Mouse (Mus musculus) limb, embryonic 11.5 days (tissue): Measurements from ENCODE around the gene Slc7a14. TPM values are rescaled to one million over a fixed set of nuclear protein-coding genes. Genes with fewer than 3 reads are reported as not detected.
A peak's percentile ranks its signal among the peaks of the same experiment; 100 is the strongest.

Experiments used
- ATAC-seq: fragments of 200-750 bp; cut with Nextera tagmentation; 2 replicates; pipeline ENCODE4 v1.8.0; 2017; ENCODE audit warnings: low read depth; ENCODE audit not compliant: insufficient number of reproducible peaks, low FRiP score, low TSS enrichment
- DNase-seq: peaks from one replicate; pipeline ENCODE4 v3.0.0-alpha.2; 2015; ENCODE audit warnings: low spot score
- H3K27ac ChIP-seq: fragments of 300-500 bp; sonication (generic); replicated peaks from 2 replicates; pipeline ENCODE4 v1.5.1; 2014; ENCODE audit warnings: low read depth, mild to moderate bottlenecking, low read length
- H3K27me3 ChIP-seq: fragments of 300-500 bp; sonication (generic); 2 replicates; pipeline ENCODE4 v1.6.1; 2014; ENCODE audit warnings: mild to moderate bottlenecking, low read length, mixed read lengths; ENCODE audit not compliant: control insufficient read depth, insufficient read depth
- H3K36me3 ChIP-seq: fragments of 300-500 bp; sonication (generic); 2 replicates; pipeline ENCODE4 v1.6.1; 2014; ENCODE audit warnings: mild to moderate bottlenecking, low read length, moderate library complexity, mixed read lengths; ENCODE audit not compliant: control insufficient read depth, insufficient read depth
- H3K4me1 ChIP-seq: fragments of 300-500 bp; sonication (generic); 2 replicates; pipeline ENCODE4 v1.6.1; 2014; ENCODE audit warnings: low read length, mixed read lengths; ENCODE audit not compliant: control insufficient read depth, insufficient read depth
- H3K4me2 ChIP-seq: fragments of 300-500 bp; sonication (generic); 2 replicates; pipeline ENCODE4 v1.6.1; 2014; ENCODE audit warnings: low read depth, mild to moderate bottlenecking, moderate library complexity; ENCODE audit not compliant: severe bottlenecking
- H3K4me3 ChIP-seq: fragments of 300-500 bp; sonication (generic); 2 replicates; pipeline ENCODE4 v1.5.1; 2014; ENCODE audit warnings: low read depth, low read length
- H3K9ac ChIP-seq: fragments of 300-500 bp; sonication (generic); 2 replicates; pipeline ENCODE4 v1.6.1; 2014; ENCODE audit warnings: mild to moderate bottlenecking, low read length
- H3K9me3 ChIP-seq: fragments of 300-500 bp; sonication (generic); 2 replicates; pipeline ENCODE4 v1.6.1; 2016; ENCODE audit warnings: low read length; ENCODE audit not compliant: control insufficient read depth
- WGBS: fragments of 180-500 bp; shearing (Covaris S2); extraction: QIAGEN DNeasy Blood & Tissue Kit; methylation state at CpG from one replicate; pipeline ENCODE4 v1.1.7; 2014; 5-methylcytosine and 5-hydroxymethylcytosine counted together
- polyA plus RNA-seq: library from polyadenylated mRNA; unstranded; fragments of >200 nt; fragmentation: Nextera tagmentation; extraction: Ambion mirVana; gene quantifications from 2 replicates; pipeline ENCODE4 v1.2.1, GENCODE M21; 2014

Gene Slc7a14
- polyA plus RNA-seq, 1 experiment from 2014 or later = 0.07 TPM

GRCm38 (mm10) chr3:31254427-31254826, 55.8 kb downstream of the Slc7a14 start:
- Histone ChIP-seq H3K27ac (no peak overlapping the region), H3K9me3 (no peaks in the 10 kb centered on the region), H3K4me2 (no peak overlapping the region), H3K9ac (no peak overlapping the region), H3K36me3 (no peaks in the 10 kb centered on the region), H3K4me1 (no peaks in the 10 kb centered on the region), H3K4me3 (no peak overlapping the region), H3K27me3 (no peaks in the 10 kb centered on the region)
- WGBS = 69% methylated on average over 7 of the region's 7 CpGs
- no peak for DNase-seq
- no peak for ATAC-seq

- H3K27ac ChIP-seq = no peak overlapping the region
- ATAC-seq = no peak
- H3K9ac ChIP-seq = no peak overlapping the region
- no peak overlapping the region for H3K4me2 ChIP-seq
- no peaks in the 10 kb centered on the region for H3K27me3 ChIP-seq
- 90% methylated on average over 9 of the region's 9 CpGs for WGBS
- no peaks in the 10 kb centered on the region for H3K4me1 ChIP-seq
- H3K9me3 ChIP-seq = no peaks in the 10 kb centered on the region
- no peaks in the 10 kb centered on the region for H3K36me3 ChIP-seq
- no peak overlapping the region for H3K4me3 ChIP-seq
- DNase-seq = no peak
Observed at GRCm38 (mm10) chr3:31253862-31254261, 56.3 kb downstream of the Slc7a14 start.

- H3K4me1 ChIP-seq = no peaks in the 10 kb centered on the region
- H3K27me3 ChIP-seq = no peaks in the 10 kb centered on the region
- no peak for DNase-seq
- no peak overlapping the region for H3K4me2 ChIP-seq
- no peaks in the 10 kb centered on the region for H3K9me3 ChIP-seq
- H3K36me3 ChIP-seq = no peaks in the 10 kb centered on the region
- H3K27ac ChIP-seq = no peak overlapping the region
- H3K9ac ChIP-seq = no peak overlapping the region
- no peak for ATAC-seq
- H3K4me3 ChIP-seq = no peak overlapping the region
- 74% methylated on average over 3 of the region's 3 CpGs for WGBS
Observed at GRCm38 (mm10) chr3:31252566-31252965, 57.6 kb downstream of the Slc7a14 start.

- Histone ChIP-seq H3K4me3 (no peak overlapping the region), H3K27ac (no peak overlapping the region), H3K9ac (no peak overlapping the region), H3K4me1 (no peaks in the 10 kb centered on the region), H3K9me3 (0 out of 2 replicates have a peak, but pooled peaks cover 3% of the 10 kb centered on the region), H3K4me2 (no peak overlapping the region), H3K27me3 (no peaks in the 10 kb centered on the region), H3K36me3 (no peaks in the 10 kb centered on the region)
- no peak for DNase-seq
- no peak for ATAC-seq
- WGBS = 62% methylated on average over 1 of the region's 1 CpGs
Observed at GRCm38 (mm10) chr3:31243478-31243877, 66.7 kb downstream of the Slc7a14 start.

GRCm38 (mm10) chr3:31240840-31241239, 69.3 kb downstream of the Slc7a14 start:
- H3K4me3 ChIP-seq = no peak overlapping the region
- H3K9me3 ChIP-seq = 0 out of 2 replicates have a peak, but pooled peaks cover 3% of the 10 kb centered on the region
- WGBS = 78% methylated on average over 8 of the region's 8 CpGs
- DNase-seq (no peak), ATAC-seq (no peak)
- no peak overlapping the region for H3K4me2 ChIP-seq
- no peaks in the 10 kb centered on the region for H3K4me1 ChIP-seq
- no peaks in the 10 kb centered on the region for H3K36me3 ChIP-seq
- no peak overlapping the region for H3K9ac ChIP-seq
- H3K27ac ChIP-seq = no peak overlapping the region
- H3K27me3 ChIP-seq = no peaks in the 10 kb centered on the region

GRCm38 (mm10) chr3:31239645-31240044, 70.5 kb downstream of the Slc7a14 start:
- H3K4me1 ChIP-seq = no peaks in the 10 kb centered on the region
- H3K9ac ChIP-seq = no peak overlapping the region
- WGBS = 92% methylated on average over 3 of the region's 3 CpGs
- no peaks in the 10 kb centered on the region for H3K36me3 ChIP-seq
- DNase-seq = no peak
- no peak overlapping the region for H3K27ac ChIP-seq
- H3K4me3 ChIP-seq = no peak overlapping the region
- ATAC-seq = no peak
- no peak overlapping the region for H3K4me2 ChIP-seq
- H3K9me3 ChIP-seq = 0 out of 2 replicates have a peak, but pooled peaks cover 3% of the 10 kb centered on the region
- H3K27me3 ChIP-seq = no peaks in the 10 kb centered on the region

- 32% methylated on average over 3 of the region's 3 CpGs for WGBS
Observed at GRCm38 (mm10) chr3:31237936-31238335, 72.2 kb downstream of the Slc7a14 start.

GRCm38 (mm10) chr3:31236146-31236545, 74.0 kb downstream of the Slc7a14 start:
- H3K9me3 ChIP-seq = no peaks in the 10 kb centered on the region
- H3K9ac ChIP-seq = no peak overlapping the region
- H3K4me2 ChIP-seq = no peak overlapping the region
- whole genome bisulfite sequencing = 91% methylated on average over 3 of the region's 3 CpGs
- no peak overlapping the region for H3K4me3 ChIP-seq
- DNase-seq (no peak), ATAC-seq (no peak)
- H3K4me1 ChIP-seq = no peaks in the 10 kb centered on the region
- no peaks in the 10 kb centered on the region for H3K27me3 ChIP-seq
- H3K36me3 ChIP-seq = no peaks in the 10 kb centered on the region
- no peak overlapping the region for H3K27ac ChIP-seq

More at GRCm38 (mm10) chr3:31237936-31238335, 72.2 kb downstream of the Slc7a14 start:
- Histone ChIP-seq H3K36me3 (no peaks in the 10 kb centered on the region), H3K9me3 (0 out of 2 replicates have a peak, but pooled peaks cover 3% of the 10 kb centered on the region), H3K27me3 (no peaks in the 10 kb centered on the region), H3K4me1 (no peaks in the 10 kb centered on the region), H3K4me2 (no peak overlapping the region), H3K4me3 (no peak overlapping the region), H3K27ac (no peak overlapping the region), H3K9ac (no peak overlapping the region)
- no peak for ATAC-seq
- peak; percentile 73 for DNase-seq

GRCm38 (mm10) chr3:31234356-31234755, 75.8 kb downstream of the Slc7a14 start:
- no peak for ATAC-seq

More at GRCm38 (mm10) chr3:31234356-31234755, 75.8 kb downstream of the Slc7a14 start:
- Histone ChIP-seq H3K4me1 (no peaks in the 10 kb centered on the region), H3K4me2 (no peak overlapping the region), H3K36me3 (no peaks in the 10 kb centered on the region), H3K4me3 (no peak overlapping the region), H3K9me3 (no peaks in the 10 kb centered on the region), H3K27ac (no peak overlapping the region), H3K27me3 (no peaks in the 10 kb centered on the region), H3K9ac (no peak overlapping the region)
- 65% methylated on average over 7 of the region's 7 CpGs for WGBS
- no peak for DNase-seq
